Mouse (Mus musculus) kidney, embryonic 16.5 days (tissue): ENCODE results near the gene Tmem86a. TPM values are rescaled to one million over a fixed set of nuclear protein-coding genes. Genes with fewer than 3 reads are reported as not detected.

Source experiments
- ATAC-seq: fragments of 200-750 bp; cut with Nextera tagmentation; 2 replicates; pipeline ENCODE4 v1.8.0; 2017; ENCODE audit warnings: moderate TSS enrichment; ENCODE audit not compliant: low FRiP score, low TSS enrichment
- H3K27ac ChIP-seq: fragments of 300-500 bp; sonication (generic); 2 replicates; pipeline ENCODE4 v1.5.1; 2014; ENCODE audit warnings: low read length
- H3K27me3 ChIP-seq: fragments of 300-500 bp; sonication (generic); 2 replicates; pipeline ENCODE4 v1.6.1; 2014; ENCODE audit warnings: low read length, control low read depth, mixed read lengths; ENCODE audit not compliant: insufficient read depth
- H3K36me3 ChIP-seq: fragments of 300-500 bp; sonication (generic); 2 replicates; pipeline ENCODE4 v1.6.1; 2014; ENCODE audit warnings: low read length, control low read depth, mixed read lengths; ENCODE audit not compliant: insufficient read depth
- H3K4me1 ChIP-seq: fragments of 300-500 bp; sonication (generic); 2 replicates; pipeline ENCODE4 v1.6.1; 2014; ENCODE audit warnings: low read length, control low read depth, mixed read lengths; ENCODE audit not compliant: insufficient read depth
- H3K4me2 ChIP-seq: fragments of 300-500 bp; sonication (generic); replicated peaks from 2 replicates; pipeline ENCODE4 v1.6.1; 2014; ENCODE audit warnings: low read depth, low read length
- H3K4me3 ChIP-seq: fragments of 300-500 bp; sonication (generic); 2 replicates; pipeline ENCODE4 v1.5.1; 2014; ENCODE audit warnings: mild to moderate bottlenecking, low read length
- H3K9ac ChIP-seq: fragments of 300-500 bp; sonication (generic); replicated peaks from 2 replicates; pipeline ENCODE4 v1.6.1; 2014; ENCODE audit warnings: low read length
- H3K9me3 ChIP-seq: fragments of 300-500 bp; sonication (generic); 2 replicates; pipeline ENCODE4 v1.6.1; 2016; ENCODE audit warnings: low read length, control low read depth
- WGBS: fragments of 180-500 bp; shearing (Covaris S2); extraction: QIAGEN DNeasy Blood & Tissue Kit; methylation state at CpG from one replicate; pipeline ENCODE4 v1.1.7; 2014; 5-methylcytosine and 5-hydroxymethylcytosine counted together
- polyA plus RNA-seq: library from polyadenylated mRNA; unstranded; fragments of >200 nt; fragmentation: Nextera tagmentation; extraction: Ambion mirVana; gene quantifications from 2 replicates; pipeline ENCODE4 v1.2.1, GENCODE M21; 2015

The Tmem86a gene
- polyA plus RNA-seq, 1 experiment from 2014 or later, result 35.8 TPM

GRCm38 (mm10) chr7:47051404-47052151 is 1.2 kb downstream of the Tmem86a start:
- no peaks in the 10 kb centered on the region for H3K9me3 ChIP-seq
- 5% methylated on average over 1 of the region's 2 CpGs for WGBS
- peak overlapping the region; percentile 84 for H3K4me2 ChIP-seq
- H3K36me3 ChIP-seq, result peaks cover 3% of the 10 kb centered on the region; the same call in 1 of the 2 replicates
- peak overlapping the region; percentile 85 for H3K4me3 ChIP-seq
- H3K4me1 ChIP-seq, result peaks cover 29% of the 10 kb centered on the region
- ATAC-seq, result peak; percentile 32
- H3K27me3 ChIP-seq, result no peaks in the 10 kb centered on the region
- peak overlapping the region; percentile 97 for H3K27ac ChIP-seq
- H3K9ac ChIP-seq, result peak overlapping the region; percentile 87

- 9% methylated on average over 3 of the region's 3 CpGs for WGBS
- peaks cover 3% of the 10 kb centered on the region; the same call in 1 of the 2 replicates for H3K36me3 ChIP-seq
- peaks cover 29% of the 10 kb centered on the region for H3K4me1 ChIP-seq
- peak overlapping the region; percentile 87 for H3K9ac ChIP-seq
- peak; percentile 8; the same call in 1 of the 2 replicates for ATAC-seq
- peak overlapping the region; percentile 84 for H3K4me2 ChIP-seq
- H3K9me3 ChIP-seq, result no peaks in the 10 kb centered on the region
- H3K27me3 ChIP-seq, result no peaks in the 10 kb centered on the region
- H3K4me3 ChIP-seq, result peak overlapping the region; percentile 85
- H3K27ac ChIP-seq, result peak overlapping the region; percentile 97
These were observed 1.9 kb downstream of the Tmem86a start for GRCm38 (mm10) chr7:47052276-47052675.

GRCm38 (mm10) chr7:47053287-47053686 is 2.9 kb downstream of the Tmem86a start:
- Histone ChIP-seq H3K9ac (no peak overlapping the region), H3K4me1 (peaks cover 29% of the 10 kb centered on the region), H3K4me2 (no peak overlapping the region), H3K9me3 (no peaks in the 10 kb centered on the region), H3K36me3 (peaks cover 3% of the 10 kb centered on the region; the same call in 1 of the 2 replicates), H3K27ac (no peak overlapping the region), H3K4me3 (no peak overlapping the region), H3K27me3 (no peaks in the 10 kb centered on the region)
- 95% methylated on average over 15 of the region's 15 CpGs for WGBS
- no peak for ATAC-seq

DNA sequence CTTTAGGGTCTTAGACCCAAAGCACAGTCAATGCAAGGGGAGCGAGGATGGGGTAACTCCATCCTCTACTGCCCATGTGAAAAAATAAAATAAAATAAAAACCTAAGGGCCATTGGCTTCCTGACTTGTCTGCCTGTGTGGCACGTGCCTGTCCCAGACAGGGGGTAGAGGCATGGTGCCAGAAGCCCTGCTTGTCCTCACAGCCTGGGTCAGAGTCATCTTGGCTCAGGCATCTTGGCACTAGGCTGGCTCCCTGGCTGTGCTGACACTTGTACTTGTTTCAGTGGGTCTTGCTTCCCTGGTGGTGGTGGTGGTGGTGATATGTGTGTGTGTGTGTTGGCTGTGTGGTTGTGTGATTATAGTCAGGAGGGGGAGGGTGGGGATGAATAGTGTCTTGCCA is 4.3 kb downstream of the Tmem86a start:
- WGBS, result 70% methylated on average over 2 of the region's 2 CpGs
- Histone ChIP-seq H3K9me3 (no peaks in the 10 kb centered on the region), H3K27me3 (no peaks in the 10 kb centered on the region), H3K4me1 (peaks cover 29% of the 10 kb centered on the region), H3K36me3 (peaks cover 3% of the 10 kb centered on the region; the same call in 1 of the 2 replicates), H3K27ac (no peak overlapping the region), H3K4me3 (no peak overlapping the region), H3K4me2 (no peak overlapping the region), H3K9ac (no peak overlapping the region)
- ATAC-seq, result no peak

- H3K4me2 ChIP-seq, result no peak overlapping the region
- H3K4me1 ChIP-seq, result peaks cover 25% of the 10 kb centered on the region
- H3K27ac ChIP-seq, result no peak overlapping the region
- no peak overlapping the region for H3K9ac ChIP-seq
- H3K36me3 ChIP-seq, result peaks cover 3% of the 10 kb centered on the region; the same call in 1 of the 2 replicates
- 75% methylated on average over 9 of the region's 9 CpGs for WGBS
- H3K9me3 ChIP-seq, result no peaks in the 10 kb centered on the region
- no peak for ATAC-seq
- no peaks in the 10 kb centered on the region for H3K27me3 ChIP-seq
- no peak overlapping the region for H3K4me3 ChIP-seq
These were observed 5.3 kb downstream of the Tmem86a start for GRCm38 (mm10) chr7:47055744-47056143.

DNA sequence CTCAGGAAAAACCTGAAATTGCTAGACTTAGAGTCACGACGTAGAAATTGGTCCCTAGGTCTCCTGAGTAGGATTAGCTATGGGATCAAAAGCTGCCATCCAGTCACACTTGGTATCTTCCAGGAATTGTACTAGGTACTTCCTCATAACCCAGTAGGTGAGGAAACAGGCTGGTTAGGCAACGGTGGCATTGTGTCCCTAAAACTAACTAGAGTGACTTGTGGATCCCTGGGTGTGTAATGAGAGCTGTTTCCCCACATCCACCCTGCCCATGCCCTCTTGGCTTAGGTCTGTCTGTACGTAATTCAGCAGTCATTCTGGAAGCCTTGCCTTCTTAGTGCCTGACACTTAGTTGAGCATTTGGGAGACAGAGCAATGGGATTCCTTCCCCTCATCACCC is 5.9 kb downstream of the Tmem86a start:
- no peak overlapping the region for H3K9ac ChIP-seq
- no peak overlapping the region for H3K4me2 ChIP-seq
- no peak overlapping the region for H3K27ac ChIP-seq
- 85% methylated on average over 4 of the region's 4 CpGs for WGBS
- H3K27me3 ChIP-seq, result no peaks in the 10 kb centered on the region
- H3K4me1 ChIP-seq, result peaks cover 21% of the 10 kb centered on the region
- H3K4me3 ChIP-seq, result no peak overlapping the region
- no peaks in the 10 kb centered on the region for H3K9me3 ChIP-seq
- ATAC-seq, result no peak
- H3K36me3 ChIP-seq, result peaks cover 3% of the 10 kb centered on the region; the same call in 1 of the 2 replicates

GRCm38 (mm10) chr7:47059339-47059738 is 8.9 kb downstream of the Tmem86a start:
- Histone ChIP-seq H3K9ac (no peak overlapping the region), H3K4me1 (no peaks in the 10 kb centered on the region), H3K4me2 (no peak overlapping the region), H3K4me3 (no peak overlapping the region), H3K9me3 (no peaks in the 10 kb centered on the region), H3K27ac (no peak overlapping the region), H3K36me3 (no peaks in the 10 kb centered on the region), H3K27me3 (no peaks in the 10 kb centered on the region)
- ATAC-seq, result no peak
- WGBS, result 73% methylated on average over 7 of the region's 7 CpGs

GRCm38 (mm10) chr7:47061560-47061959 is 11.2 kb downstream of the Tmem86a start:
- no peak for ATAC-seq
- WGBS, result 90% methylated on average over 5 of the region's 5 CpGs

DNA sequence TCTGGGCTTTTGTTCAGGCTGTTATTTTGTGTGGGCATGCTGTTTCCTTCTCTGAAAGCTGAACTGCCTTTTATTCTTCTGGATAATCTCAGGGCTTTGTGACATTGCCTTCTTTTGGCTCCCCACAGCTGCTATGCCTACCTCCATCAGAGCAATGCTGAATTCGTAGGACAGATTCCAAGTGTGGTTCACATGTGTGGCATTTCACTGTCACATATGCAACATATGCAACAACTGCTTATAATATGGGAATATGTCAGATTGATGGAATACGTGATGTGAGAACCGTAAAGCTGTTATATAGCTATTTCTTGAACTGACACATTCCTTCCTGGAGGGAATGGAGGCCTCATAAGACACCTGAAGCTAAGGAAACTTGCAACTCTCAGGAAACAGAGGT is 16.5 kb downstream of the Tmem86a start:
- H3K9ac ChIP-seq, result no peak overlapping the region
- no peaks in the 10 kb centered on the region for H3K27me3 ChIP-seq
- WGBS, result 82% methylated on average over 3 of the region's 3 CpGs
- no peak overlapping the region for H3K27ac ChIP-seq
- no peak for ATAC-seq
- no peak overlapping the region for H3K4me2 ChIP-seq
- no peaks in the 10 kb centered on the region; the same call in 1 of the 2 replicates for H3K4me1 ChIP-seq
- H3K36me3 ChIP-seq, result no peaks in the 10 kb centered on the region
- H3K4me3 ChIP-seq, result no peak overlapping the region
- no peaks in the 10 kb centered on the region for H3K9me3 ChIP-seq

More at GRCm38 (mm10) chr7:47061560-47061959, 11.2 kb downstream of the Tmem86a start:
- Histone ChIP-seq H3K4me1 (no peaks in the 10 kb centered on the region), H3K9me3 (no peaks in the 10 kb centered on the region), H3K27ac (no peak overlapping the region), H3K27me3 (no peaks in the 10 kb centered on the region), H3K36me3 (no peaks in the 10 kb centered on the region), H3K4me3 (no peak overlapping the region), H3K4me2 (no peak overlapping the region), H3K9ac (no peak overlapping the region)

GRCm38 (mm10) chr7:47067879-47068278 is 17.5 kb downstream of the Tmem86a start:
- WGBS, result 52% methylated on average over 5 of the region's 5 CpGs
- no peak for ATAC-seq
- no peak overlapping the region for H3K27ac ChIP-seq

More at GRCm38 (mm10) chr7:47067879-47068278, 17.5 kb downstream of the Tmem86a start:
- H3K9me3 ChIP-seq, result no peaks in the 10 kb centered on the region
- H3K36me3 ChIP-seq, result no peaks in the 10 kb centered on the region
- no peak overlapping the region for H3K9ac ChIP-seq
- no peaks in the 10 kb centered on the region for H3K27me3 ChIP-seq
- H3K4me1 ChIP-seq, result peaks cover 7% of the 10 kb centered on the region
- no peak overlapping the region for H3K4me3 ChIP-seq
- no peak overlapping the region for H3K4me2 ChIP-seq
